Mouse (Mus musculus) heart, postnatal 0 days (tissue): ENCODE measurements at regions not wholly inside any gene's neighbourhood (a gene's known extent, or its start where the extent isn't known, plus 50 kb on each side); places are given as distances from the start of the nearest gene placed in this dataset.

Experiments
- CTCF ChIP-seq: IDR thresholded peaks from 2 replicates; pipeline ENCODE4 v1.5.1; 2016; ENCODE audit warnings: antibody characterized with exemption, control low read depth, low read depth
- EP300 ChIP-seq: IDR thresholded peaks from 2 replicates; pipeline ENCODE4 v1.6.1; 2016; ENCODE audit warnings: antibody characterized with exemption, low read depth

DNA sequence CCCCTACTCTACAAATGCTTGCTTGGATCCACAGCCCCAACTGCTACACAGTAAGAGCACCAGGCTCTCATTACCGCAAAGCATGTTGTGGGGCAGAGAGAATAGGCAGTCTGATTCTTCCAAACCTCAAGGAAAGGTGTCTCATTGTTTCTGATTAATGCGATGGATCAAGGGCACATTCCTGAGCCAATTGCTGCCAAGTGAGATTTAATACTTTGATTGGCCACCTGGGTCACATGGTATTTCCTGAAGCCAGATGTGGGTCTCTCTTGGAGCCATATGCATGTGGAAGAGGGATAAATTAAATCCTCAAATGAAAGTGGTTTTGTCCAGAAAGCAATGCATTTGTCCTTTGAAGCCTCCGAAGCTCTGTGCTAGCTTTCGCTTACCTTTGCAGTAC lies 166.3 kb downstream of the Nr2f2 start:
- TF ChIP-seq CTCF: no peak
- TF ChIP-seq EP300: no peak
